ENCODE assay signal across 8 mouse cellular contexts in genomic region chr17:32209752-32210151, GRCm38 (mm10). TPM values are rescaled to one million over a fixed set of nuclear protein-coding genes. Genes with fewer than 3 reads are reported as not detected.
DNase-seq lines count a peak whose midpoint lies in the region; ATAC-seq and TF ChIP-seq lines count a peak whose summit lies in the region.

No protein-coding gene starts in this region.

- no peaks in the 10 kb centered on the region for H3K9me3 ChIP-seq in intestine, postnatal 0 days (ENCODE audit: control insufficient read depth)
- H3K9me3 ChIP-seq in liver, embryonic 14.5 days (ENCODE audit: control insufficient read depth, low read length), result no peaks in the 10 kb centered on the region

- no peak overlapping the region for H3K9ac ChIP-seq in intestine, postnatal 0 days (ENCODE audit: low read depth, low read length)
- no peak overlapping the region for H3K9ac ChIP-seq in liver, embryonic 14.5 days (replicated peaks)

- peak; percentile 49; the same call in 1 of the 2 replicates for TF ChIP-seq CTCF in testis, adult 2 months (IDR thresholded peaks at IDR 0.05; ENCODE audit: control insufficient read depth, insufficient read depth, insufficient replicate concordance, low read depth, low read length)
- peak; percentile 94 for TF ChIP-seq CTCF in gastrocnemius, adult 2 months (IDR thresholded peaks at IDR 0.05)
- peak; percentile 94 for TF ChIP-seq CTCF in intestine, postnatal 0 days (IDR thresholded peaks at IDR 0.05; ENCODE audit: low read depth)
- peak; percentile 88 for TF ChIP-seq CTCF in liver, embryonic 14.5 days (IDR thresholded peaks at IDR 0.05; ENCODE audit: low read depth)

- no peak for TF ChIP-seq POLR2A in testis, adult 2 months (IDR thresholded peaks at IDR 0.05; ENCODE audit: control insufficient read depth, low read depth, low read length)

- intact Hi-C loops in gastrocnemius, adult 2 months (cut with DNase I), result loop anchor here (1.0 to 10.0 kb wide), 5 partner anchors 47 to 525 kb away; partner anchors contain the start of genes Hsf2bp and Rrp1b

- H3K36me3 ChIP-seq in testis, adult 2 months (ENCODE audit: control insufficient read depth, insufficient read depth, low read length), result peaks cover 13% of the 10 kb centered on the region
- H3K36me3 ChIP-seq in intestine, postnatal 0 days (ENCODE audit: control insufficient read depth, insufficient read depth), result peaks cover 95% of the 10 kb centered on the region
- H3K36me3 ChIP-seq in liver, embryonic 14.5 days (replicated peaks; ENCODE audit: control insufficient read depth, insufficient read depth, low read depth), result peaks cover 90% of the 10 kb centered on the region

- 39% methylated on average over 3 of the region's 3 CpGs for WGBS in intestine, postnatal 0 days
- WGBS in liver, embryonic 14.5 days (ENCODE audit: insufficient replicate concordance), result 74% methylated on average over 3 of the region's 3 CpGs

- DNase-seq in testis, postnatal 14 days (ENCODE audit: low spot score), result no peak
- DNase-seq in gastrocnemius, adult 2 months, result peak; percentile 84
- peak in 1 of 3 experiments; percentile 24 for DNase-seq in liver, embryonic 14.5 days (ENCODE audit: low read depth in 3 of 3, low spot score in 3 of 3)
- DNase-seq in retina, adult 2 months (ENCODE audit: low read depth, low spot score), result peak; percentile 9

- H3K4me1 ChIP-seq in testis, adult 2 months (ENCODE audit: control insufficient read depth, insufficient read depth, low read length), result no peaks in the 10 kb centered on the region
- peaks cover 17% of the 10 kb centered on the region for H3K4me1 ChIP-seq in brown adipose tissue, adult 24 weeks (ENCODE audit: control insufficient read depth, insufficient read depth, insufficient read length, low read length)
- no peaks in the 10 kb centered on the region for H3K4me1 ChIP-seq in intestine, postnatal 0 days (replicated peaks; ENCODE audit: control insufficient read depth, insufficient read depth, low read length)
- no peaks in the 10 kb centered on the region for H3K4me1 ChIP-seq in liver, embryonic 14.5 days (replicated peaks; ENCODE audit: control insufficient read depth in 2 of 2, insufficient read depth in 2 of 2, low read length in 1 of 2)

- no peak for ATAC-seq in intestine, postnatal 0 days
- no peak for ATAC-seq in liver, embryonic 14.5 days (ENCODE audit: insufficient read depth)
- no peak for ATAC-seq in erythroid progenitor cell, adult 5-6 weeks (replicated peaks; ENCODE audit: low FRiP score, poor library complexity, severe bottlenecking)

- no peak overlapping the region for H3K4me3 ChIP-seq in testis, adult 2 months (ENCODE audit: control insufficient read depth, low read depth, low read length)
- no peak overlapping the region for H3K4me3 ChIP-seq in brown adipose tissue, adult 24 weeks (ENCODE audit: insufficient read depth, low read depth, low read length)
- H3K4me3 ChIP-seq in gastrocnemius, adult 2 months, result no peak overlapping the region
- no peak overlapping the region for H3K4me3 ChIP-seq in intestine, postnatal 0 days (ENCODE audit: low read depth, low read length)
- H3K4me3 ChIP-seq in liver, embryonic 14.5 days (ENCODE audit: insufficient read depth in 1 of 2, low read depth in 2 of 2, low read length in 2 of 2), result no peak overlapping the region

- no peak overlapping the region for H3K4me2 ChIP-seq in intestine, postnatal 0 days (replicated peaks; ENCODE audit: low read depth)
- no peak overlapping the region for H3K4me2 ChIP-seq in liver, embryonic 14.5 days (ENCODE audit: low read depth)

- H3K27me3 ChIP-seq in testis, adult 2 months (ENCODE audit: control insufficient read depth, insufficient read depth, low read length), result no peaks in the 10 kb centered on the region
- no peaks in the 10 kb centered on the region for H3K27me3 ChIP-seq in intestine, postnatal 0 days (replicated peaks; ENCODE audit: control insufficient read depth, insufficient read depth, low read length)
- H3K27me3 ChIP-seq in liver, embryonic 14.5 days (ENCODE audit: control insufficient read depth, insufficient read depth, low read length), result no peaks in the 10 kb centered on the region

- no peak for TF ChIP-seq EP300 in liver, embryonic 14.5 days (IDR thresholded peaks at IDR 0.05; ENCODE audit: low read depth)

- H3K27ac ChIP-seq in testis, adult 2 months (ENCODE audit: control insufficient read depth, insufficient read depth, low read depth, low read length), result no peak overlapping the region
- H3K27ac ChIP-seq in brown adipose tissue, adult 24 weeks (replicated peaks; ENCODE audit: low read depth, low read length), result peak overlapping the region; percentile 36; the same call in 1 of the 2 replicates
- peak overlapping the region; percentile 78 for H3K27ac ChIP-seq in gastrocnemius, adult 2 months
- no peak overlapping the region for H3K27ac ChIP-seq in intestine, postnatal 0 days (ENCODE audit: low read depth, low read length)
- H3K27ac ChIP-seq in liver, embryonic 14.5 days, result no peak overlapping the region

RNA-seq across cellular contexts. Expression of gene Ephx3, which starts 20.4 kb away (rescaled TPM):
- polyA plus RNA-seq in testis, adult 2 months (2012; rRNA removed), result 0.10 and 0.11 TPM in 2 replicates
- polyA plus RNA-seq in brown adipose tissue, adult 24 weeks (2012; ENCODE audit: insufficient read depth, insufficient read length, missing spikeins), result not detected in 2 replicates
- total RNA-seq in gastrocnemius, adult 2 months (2021), result under 1 TPM; 0.25 to 0.61 TPM
- not detected in 2 replicates for polyA plus RNA-seq in intestine, postnatal 0 days (2015; fragmentation: Nextera tagmentation; extraction: Ambion mirVana)
- 0.08 and 0.13 TPM in 2 replicates for polyA plus RNA-seq in liver, embryonic 14.5 days (2012; rRNA removed)
- not detected in 2 replicates for polyA plus RNA-seq in liver, embryonic 14.5 days (2014; fragmentation: Nextera tagmentation; extraction: Ambion mirVana)
- 0.84 TPM in 1 of 2 replicates, not detected in the other for total RNA-seq in erythroid progenitor cell, adult 5-6 weeks (2015; ENCODE audit: low replicate concordance)
- total RNA-seq in erythroid progenitor cell, adult 5-6 weeks (2017; ENCODE audit: low replicate concordance), result 1.4 and 2.7 TPM in 2 replicates

RNA-seq across cellular contexts. Expression of gene Notch3, which starts 43.1 kb away (rescaled TPM):
- 1.5 and 1.7 TPM in 2 replicates for polyA plus RNA-seq in testis, adult 2 months (2012; rRNA removed)
- 4.3 and 7.4 TPM in 2 replicates for polyA plus RNA-seq in brown adipose tissue, adult 24 weeks (2012; ENCODE audit: insufficient read depth, insufficient read length, missing spikeins)
- total RNA-seq in gastrocnemius, adult 2 months (2021), result 10 to 100 TPM; 10.7 to 14.8 TPM
- 2.0 and 2.3 TPM in 2 replicates for polyA plus RNA-seq in intestine, postnatal 0 days (2015; fragmentation: Nextera tagmentation; extraction: Ambion mirVana)
- polyA plus RNA-seq in liver, embryonic 14.5 days (2012; rRNA removed), result 0.55 and 0.66 TPM in 2 replicates
- 0.22 and 0.30 TPM in 2 replicates for polyA plus RNA-seq in liver, embryonic 14.5 days (2014; fragmentation: Nextera tagmentation; extraction: Ambion mirVana)
- total RNA-seq in erythroid progenitor cell, adult 5-6 weeks (2015; ENCODE audit: low replicate concordance), result 0.42 TPM in 1 of 2 replicates, not detected in the other
- 0.26 TPM in 1 of 2 replicates, not detected in the other for total RNA-seq in erythroid progenitor cell, adult 5-6 weeks (2017; ENCODE audit: low replicate concordance)

Comparison
In these comparisons a context has a peak if more than half of its experiments do, and no peak if none do; other contexts are left out.
1. H3K27ac ChIP-seq: peak in brown adipose tissue, adult 24 weeks (single experiment) and gastrocnemius, adult 2 months (single experiment); none in testis, adult 2 months (single experiment), intestine, postnatal 0 days (single experiment) and liver, embryonic 14.5 days (single experiment).
2. Peak in every context shown above with its lines, with median percentiles within 50 percentile points of each other: CTCF ChIP-seq.